Mouse (Mus musculus) retina, postnatal 1 day (tissue): Measurements from ENCODE around the gene A930004D18Rik.

Experiments used
- DNase-seq: peaks from one replicate; pipeline ENCODE4 v3.0.0-alpha.2; 2012

A930004D18Rik gene

GRCm38 (mm10) chr2:18033166-18034108, 4.1 kb downstream of the A930004D18Rik start:
- peak; percentile 57 for DNase-seq

GRCm38 (mm10) chr2:18032538-18032895, 5.0 kb downstream of the A930004D18Rik start:
- peak; percentile 38 for DNase-seq

- DNase-seq, result peak; percentile 81
Measured at GRCm38 (mm10) chr2:18031831-18032537, 5.6 kb downstream of the A930004D18Rik start.

GRCm38 (mm10) chr2:18031271-18031821, 6.2 kb downstream of the A930004D18Rik start:
- peak; percentile 76 for DNase-seq

DNA sequence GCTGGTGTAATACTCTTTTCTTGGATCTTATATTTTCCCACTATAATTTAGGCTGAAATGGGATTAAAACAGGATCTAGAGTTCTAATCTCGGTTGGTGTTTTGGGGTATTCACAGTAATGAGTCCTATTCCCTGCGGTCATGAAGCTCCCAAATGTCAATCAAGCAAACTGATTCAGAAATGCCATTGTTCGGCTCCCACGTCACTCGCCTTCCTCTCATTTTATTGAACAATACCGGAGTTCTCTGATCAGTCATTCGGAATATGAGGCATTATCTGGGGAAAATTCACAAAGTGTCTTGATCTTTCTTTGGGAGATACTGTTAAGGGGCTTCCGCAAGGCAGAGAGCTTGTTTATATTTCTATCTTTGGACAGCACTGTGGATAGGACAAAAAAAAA, 7.0 kb downstream of the A930004D18Rik start:
- peak; percentile 89 for DNase-seq

GRCm38 (mm10) chr2:18029656-18030055, 7.9 kb downstream of the A930004D18Rik start:
- peak; percentile 33 for DNase-seq

- DNase-seq, result peak; percentile 95
Measured at GRCm38 (mm10) chr2:18028140-18029021, 9.2 kb downstream of the A930004D18Rik start.

DNA sequence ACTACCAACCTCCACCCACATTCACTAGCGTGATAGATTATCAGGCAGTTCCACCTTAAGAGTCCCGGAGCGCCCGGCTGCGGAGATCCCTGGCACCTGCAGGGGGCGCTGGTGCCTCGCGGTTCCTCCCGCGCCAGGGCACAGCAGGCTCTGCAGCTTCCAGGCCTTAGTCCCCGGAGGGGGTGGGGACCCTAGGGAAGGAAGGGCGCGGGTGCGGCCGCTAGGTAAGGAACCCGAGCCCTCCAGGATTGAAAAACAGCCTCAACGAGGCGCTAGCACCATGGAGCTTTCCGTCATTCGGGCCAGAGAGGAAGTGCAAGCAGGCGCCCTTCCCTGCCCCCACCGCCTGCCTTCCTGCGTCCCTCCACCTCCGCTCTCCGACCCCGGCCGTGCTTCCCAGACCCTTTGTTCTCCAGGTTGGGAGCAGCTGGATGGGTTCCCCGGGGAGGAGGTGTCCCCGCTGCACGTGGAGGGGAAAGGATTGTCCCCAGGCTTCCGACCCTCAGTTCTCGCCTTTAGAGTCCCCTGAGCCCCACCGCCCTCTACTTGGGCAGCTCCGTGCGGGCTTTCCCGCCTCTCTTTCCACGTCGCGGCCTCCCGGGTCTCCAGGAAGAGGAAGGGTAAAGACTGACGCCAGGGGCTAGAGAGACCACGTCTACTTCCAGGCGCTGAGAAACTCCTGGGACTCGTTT, 9.9 kb downstream of the A930004D18Rik start:
- DNase-seq, result peak; percentile 98

DNA sequence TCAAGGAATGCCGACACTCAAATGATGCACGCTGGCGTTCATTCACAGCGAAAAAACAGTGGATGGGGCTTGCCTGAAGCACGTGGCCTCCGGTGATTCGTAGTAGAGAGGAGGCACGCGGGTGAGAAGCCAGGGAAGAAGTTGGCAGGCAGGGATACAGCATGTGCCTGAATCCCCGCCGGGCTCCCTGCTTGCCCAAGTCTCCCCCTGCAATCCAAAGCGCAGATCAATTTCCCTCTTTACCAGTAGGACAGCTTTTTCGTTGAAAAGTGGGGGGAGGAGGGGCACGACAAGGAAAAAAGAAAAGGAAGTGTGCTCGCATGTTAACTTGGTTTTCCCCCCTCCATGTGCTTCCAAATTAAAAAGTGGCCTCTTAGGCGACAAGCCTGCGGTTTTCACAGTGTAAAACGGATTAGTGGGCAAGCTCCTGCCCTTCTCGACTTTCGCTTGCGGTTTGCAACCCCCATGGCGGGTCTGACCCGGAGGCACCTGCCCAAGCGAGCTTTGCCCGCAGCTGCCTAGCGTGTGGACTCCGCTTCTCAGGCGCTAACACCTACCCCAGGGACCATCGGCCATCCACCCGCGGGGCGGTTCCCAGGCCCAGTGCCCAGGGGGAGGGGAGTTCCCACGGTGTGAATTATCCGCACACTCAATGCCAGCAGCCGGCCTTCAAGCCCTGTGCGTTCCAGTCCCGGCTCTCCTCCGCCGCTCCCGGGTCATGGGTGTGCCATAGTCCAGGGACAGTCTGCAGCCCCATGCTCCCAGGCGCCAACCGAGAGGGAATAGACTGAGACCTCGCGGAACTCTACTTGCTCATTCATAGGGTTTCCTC, 11.2 kb downstream of the A930004D18Rik start:
- DNase-seq, result peak; percentile 75

DNA sequence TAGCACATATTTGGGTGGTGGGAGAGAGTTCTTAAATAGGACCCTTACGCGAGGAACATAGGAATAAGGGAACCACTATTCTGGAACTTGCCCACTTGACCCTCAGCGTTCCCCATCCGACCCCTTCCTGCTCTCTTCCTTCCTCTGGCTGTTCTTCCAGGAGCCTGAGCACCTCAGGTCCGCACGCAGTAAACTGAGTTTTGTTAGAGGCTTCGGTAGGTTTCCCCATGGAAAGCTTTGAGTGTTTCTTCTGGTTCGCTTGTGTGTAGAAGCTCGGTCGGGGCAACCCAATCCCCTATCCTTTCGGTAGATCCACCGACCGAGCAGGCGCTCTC, 11.8 kb downstream of the A930004D18Rik start:
- no peak for DNase-seq

DNA sequence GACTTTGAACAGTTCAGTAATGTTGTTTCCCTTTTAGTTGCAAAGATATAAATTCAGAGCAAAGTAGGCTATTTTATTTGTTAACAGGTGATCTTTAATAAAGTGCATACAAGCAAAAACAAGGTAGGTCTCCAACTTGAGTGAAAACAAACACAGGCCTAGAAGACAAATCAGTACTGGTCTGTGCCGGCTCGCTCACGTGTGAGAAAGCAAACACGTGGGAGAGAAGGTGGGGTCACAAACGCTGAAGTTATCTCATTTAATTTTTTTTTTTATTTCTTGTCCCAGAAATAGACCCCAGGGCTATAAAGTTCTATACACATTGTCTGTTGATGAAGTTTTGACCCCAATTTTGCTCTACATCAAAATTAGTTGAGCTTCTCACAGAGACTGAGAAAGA, 12.4 kb downstream of the A930004D18Rik start:
- DNase-seq, result peak; percentile 14

DNA sequence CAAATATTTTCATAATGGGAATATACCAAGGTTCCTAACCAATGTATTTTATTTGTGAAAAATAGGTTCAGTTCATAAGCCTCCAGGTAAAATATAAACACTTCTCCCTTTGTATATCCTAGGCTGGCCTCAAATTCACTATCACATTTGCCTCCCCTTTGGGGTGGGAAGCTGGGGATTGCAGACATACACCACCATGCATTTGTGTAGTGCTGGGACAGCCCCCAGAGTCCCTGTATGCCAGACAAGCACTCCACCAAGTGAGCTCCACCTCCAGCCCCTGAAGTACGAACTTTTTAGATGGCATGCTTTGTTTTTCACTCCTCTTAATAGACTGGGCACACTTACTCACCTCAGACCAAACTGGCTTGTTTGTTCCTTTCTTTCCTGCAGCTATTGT, 14.7 kb downstream of the A930004D18Rik start:
- DNase-seq, result no peak

GRCm38 (mm10) chr2:18019122-18019521, 18.4 kb downstream of the A930004D18Rik start:
- DNase-seq, result no peak

GRCm38 (mm10) chr2:18017321-18017720, 20.2 kb downstream of the A930004D18Rik start:
- no peak for DNase-seq

- no peak for DNase-seq
Measured at GRCm38 (mm10) chr2:18016639-18017038, 20.9 kb downstream of the A930004D18Rik start.

DNA sequence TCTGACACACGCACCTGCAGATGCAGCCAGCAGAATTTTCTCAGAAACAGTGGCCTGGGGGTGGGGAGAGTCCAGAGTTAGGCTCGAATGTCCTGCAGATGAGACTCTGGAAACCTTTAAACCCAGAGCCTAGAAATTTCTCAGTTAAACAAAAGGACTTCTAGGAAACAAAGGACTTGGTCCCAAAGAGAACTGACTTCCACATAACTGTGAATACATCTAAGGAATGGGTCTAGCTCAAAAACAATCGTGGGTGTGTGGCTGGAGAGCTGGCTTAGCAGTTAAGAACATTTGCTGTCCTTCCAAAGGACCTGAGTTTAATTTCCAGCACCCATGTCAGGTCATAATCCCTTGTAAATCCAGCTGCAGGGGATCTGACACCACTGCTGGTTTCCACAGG, 22.0 kb downstream of the A930004D18Rik start:
- DNase-seq, result no peak

GRCm38 (mm10) chr2:18012866-18013265, 24.7 kb downstream of the A930004D18Rik start:
- DNase-seq, result no peak

GRCm38 (mm10) chr2:18011226-18011625, 26.3 kb downstream of the A930004D18Rik start:
- DNase-seq, result no peak

DNA sequence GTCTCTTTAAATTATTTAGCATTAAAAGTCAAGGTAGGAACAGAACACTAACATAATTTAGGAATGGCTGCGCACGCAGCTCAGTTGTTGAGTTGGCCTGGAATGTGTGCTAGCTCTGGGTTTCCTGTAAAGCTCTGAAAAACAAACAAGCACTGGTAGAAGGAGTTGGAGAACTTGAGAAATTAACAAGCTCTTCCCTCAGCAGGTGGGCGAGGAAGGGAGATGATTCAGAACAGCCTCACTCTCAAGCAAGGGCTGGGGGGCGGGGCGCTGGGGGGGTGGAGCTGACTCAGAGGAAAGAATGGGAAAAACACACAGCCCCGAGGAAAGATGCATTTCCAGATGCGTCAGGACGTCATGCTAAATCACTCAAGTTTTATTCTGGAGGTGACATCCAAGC, 32.4 kb downstream of the A930004D18Rik start:
- DNase-seq, result peak; percentile 22

- DNase-seq, result no peak
Measured at GRCm38 (mm10) chr2:18004286-18004685, 33.3 kb downstream of the A930004D18Rik start.

GRCm38 (mm10) chr2:18002306-18002705, 35.2 kb downstream of the A930004D18Rik start:
- no peak for DNase-seq
